Mouse (Mus musculus): ENCODE data around the gene Neurl1a. TPM values are rescaled to one million over a fixed set of nuclear protein-coding genes. Genes with fewer than 3 reads are reported as not detected.

Neurl1a gene
- polyA plus RNA-seq, 1 experiment, result 77.8 TPM

GRCm38 (mm10) chr19:47302191-47302852 lies 123.7 kb downstream of the Neurl1a start:
- DNase-seq, result no peak
- H3K27me3 ChIP-seq (ENCODE audit: control insufficient read depth, insufficient read depth, low read length), result no peaks in the 10 kb centered on the region
- H3K27ac ChIP-seq (ENCODE audit: insufficient read depth, low read length), result no peak overlapping the region
- H3K4me1 ChIP-seq (ENCODE audit: control insufficient read depth, insufficient read depth, low read length), result peaks cover 32% of the 10 kb centered on the region
- 69% methylated on average over 21 of the region's 21 CpGs for WGBS
- H3K4me3 ChIP-seq (replicated peaks; ENCODE audit: insufficient read depth, low read depth, low read length), result no peak overlapping the region
- TF ChIP-seq POLR2A (IDR thresholded peaks at IDR 0.05; ENCODE audit: borderline replicate concordance, insufficient read depth, low read length), result no peak
- no peak for TF ChIP-seq CTCF (IDR thresholded peaks at IDR 0.05; ENCODE audit: borderline replicate concordance, insufficient read depth, low read depth, low read length)

GRCm38 (mm10) chr19:47303128-47303527 lies 124.5 kb downstream of the Neurl1a start:
- TF ChIP-seq CTCF (IDR thresholded peaks at IDR 0.05; ENCODE audit: borderline replicate concordance, insufficient read depth, low read depth, low read length), result no peak
- no peak for TF ChIP-seq POLR2A (IDR thresholded peaks at IDR 0.05; ENCODE audit: borderline replicate concordance, insufficient read depth, low read length)
- Histone ChIP-seq H3K4me3 (replicated peaks; ENCODE audit: insufficient read depth, low read depth, low read length) (no peak overlapping the region), H3K27me3 (ENCODE audit: control insufficient read depth, insufficient read depth, low read length) (no peaks in the 10 kb centered on the region), H3K4me1 (ENCODE audit: control insufficient read depth, insufficient read depth, low read length) (peaks cover 32% of the 10 kb centered on the region), H3K27ac (ENCODE audit: insufficient read depth, low read length) (no peak overlapping the region)
- DNase-seq, result no peak
- WGBS, result 96% methylated on average over 10 of the region's 10 CpGs

DNA sequence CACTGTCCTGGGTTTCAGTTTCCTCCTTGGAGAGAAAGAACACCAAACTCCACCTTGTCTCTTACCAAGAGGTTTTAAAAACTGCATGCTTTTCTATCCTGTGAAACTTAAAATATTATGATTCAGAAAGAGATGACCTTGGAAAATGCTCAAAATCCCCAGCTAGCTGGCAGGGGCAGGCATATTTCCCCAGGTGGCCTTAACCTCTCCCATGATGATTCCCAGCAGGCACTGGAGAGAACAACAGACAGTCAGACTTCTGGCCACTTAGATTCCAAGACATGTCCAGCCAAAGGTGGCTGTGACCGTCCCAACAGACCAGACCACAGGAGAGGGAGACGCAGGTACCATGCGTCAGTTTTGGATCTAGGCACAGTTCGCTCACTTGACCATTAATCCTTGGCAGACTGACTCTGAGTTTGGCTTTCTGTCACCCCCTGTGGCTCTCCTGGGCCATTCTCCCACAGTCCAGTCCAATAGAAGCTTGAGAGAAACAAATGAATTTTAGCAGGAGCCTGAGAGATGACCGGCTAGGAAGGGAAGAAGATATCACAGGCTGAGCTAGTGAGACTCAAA lies 125.6 kb downstream of the Neurl1a start:
- 11% methylated on average over 5 of the region's 5 CpGs for WGBS
- DNase-seq, result peak; percentile 82 to 86
- H3K4me1 ChIP-seq (ENCODE audit: control insufficient read depth, insufficient read depth, low read length), result peaks cover 32% of the 10 kb centered on the region
- H3K27ac ChIP-seq (ENCODE audit: insufficient read depth, low read length), result no peak overlapping the region
- no peak overlapping the region for H3K4me3 ChIP-seq (replicated peaks; ENCODE audit: insufficient read depth, low read depth, low read length)
- H3K27me3 ChIP-seq (ENCODE audit: control insufficient read depth, insufficient read depth, low read length), result no peaks in the 10 kb centered on the region
- TF ChIP-seq POLR2A (IDR thresholded peaks at IDR 0.05; ENCODE audit: borderline replicate concordance, insufficient read depth, low read length) (no peak), CTCF (IDR thresholded peaks at IDR 0.05; ENCODE audit: borderline replicate concordance, insufficient read depth, low read depth, low read length) (no peak)

DNA sequence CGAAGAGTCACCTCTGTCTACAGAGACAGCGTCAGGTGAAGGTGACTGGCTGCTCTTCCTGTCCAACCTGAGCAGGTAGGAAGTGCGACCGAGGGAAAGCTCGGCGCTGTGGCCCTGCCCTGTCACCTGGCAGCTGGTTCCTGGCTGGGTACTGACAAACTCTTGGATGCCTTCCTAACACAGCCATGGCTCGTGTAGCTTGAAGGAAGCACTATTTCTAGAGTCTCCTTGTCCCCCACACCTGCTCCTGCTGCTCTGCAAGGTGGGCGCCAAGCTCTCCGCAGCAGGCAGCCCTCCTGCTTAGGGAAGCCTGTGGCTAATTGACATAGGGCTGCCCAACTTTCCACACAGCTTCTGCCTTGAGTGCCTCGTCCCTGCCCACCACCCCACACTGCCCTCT lies 126.8 kb downstream of the Neurl1a start:
- no peak overlapping the region for H3K4me3 ChIP-seq (replicated peaks; ENCODE audit: insufficient read depth, low read depth, low read length)
- 22% methylated on average over 10 of the region's 10 CpGs for WGBS
- H3K4me1 ChIP-seq (ENCODE audit: control insufficient read depth, insufficient read depth, low read length), result peaks cover 32% of the 10 kb centered on the region
- no peak overlapping the region for H3K27ac ChIP-seq (ENCODE audit: insufficient read depth, low read length)
- TF ChIP-seq CTCF (IDR thresholded peaks at IDR 0.05; ENCODE audit: borderline replicate concordance, insufficient read depth, low read depth, low read length) (no peak), POLR2A (IDR thresholded peaks at IDR 0.05; ENCODE audit: borderline replicate concordance, insufficient read depth, low read length) (no peak)
- no peaks in the 10 kb centered on the region for H3K27me3 ChIP-seq (ENCODE audit: control insufficient read depth, insufficient read depth, low read length)
- peak; percentile 61 to 75 for DNase-seq

GRCm38 (mm10) chr19:47306128-47306916 lies 127.7 kb downstream of the Neurl1a start:
- Histone ChIP-seq H3K27me3 (ENCODE audit: control insufficient read depth, insufficient read depth, low read length) (no peaks in the 10 kb centered on the region), H3K4me3 (replicated peaks; ENCODE audit: insufficient read depth, low read depth, low read length) (no peak overlapping the region), H3K4me1 (ENCODE audit: control insufficient read depth, insufficient read depth, low read length) (peaks cover 32% of the 10 kb centered on the region), H3K27ac (ENCODE audit: insufficient read depth, low read length) (no peak overlapping the region)
- DNase-seq, result no peak
- WGBS, result 95% methylated on average over 14 of the region's 14 CpGs
- no peak for TF ChIP-seq POLR2A (IDR thresholded peaks at IDR 0.05; ENCODE audit: borderline replicate concordance, insufficient read depth, low read length)
- TF ChIP-seq CTCF (IDR thresholded peaks at IDR 0.05; ENCODE audit: borderline replicate concordance, insufficient read depth, low read depth, low read length), result no peak

- Histone ChIP-seq H3K27ac (ENCODE audit: insufficient read depth, low read length) (no peak overlapping the region), H3K27me3 (ENCODE audit: control insufficient read depth, insufficient read depth, low read length) (no peaks in the 10 kb centered on the region), H3K4me1 (ENCODE audit: control insufficient read depth, insufficient read depth, low read length) (peaks cover 32% of the 10 kb centered on the region), H3K4me3 (replicated peaks; ENCODE audit: insufficient read depth, low read depth, low read length) (no peak overlapping the region)
- WGBS, result 99% methylated on average over 8 of the region's 8 CpGs
- TF ChIP-seq POLR2A (IDR thresholded peaks at IDR 0.05; ENCODE audit: borderline replicate concordance, insufficient read depth, low read length) (no peak), CTCF (IDR thresholded peaks at IDR 0.05; ENCODE audit: borderline replicate concordance, insufficient read depth, low read depth, low read length) (no peak)
- no peak for DNase-seq
Observed at GRCm38 (mm10) chr19:47306917-47307315, 128.3 kb downstream of the Neurl1a start.

Other genes with a start within 250 kb of the Neurl1a start
- gene Ina, start 164.1 kb upstream of the Neurl1a start, polyA plus RNA-seq (2012; rRNA removed), result 214 and 232 TPM in 2 replicates
- 48.9 and 49.3 TPM in 2 replicates for gene Nt5c2, start 163.7 kb upstream of the Neurl1a start, polyA plus RNA-seq (2012; rRNA removed)
- gene Pcgf6, start 127.9 kb upstream of the Neurl1a start, polyA plus RNA-seq (2012; rRNA removed), result 40.4 and 40.9 TPM in 2 replicates
- 5.1 and 5.2 TPM in 2 replicates for gene Taf5, start 111.1 kb upstream of the Neurl1a start, polyA plus RNA-seq (2012; rRNA removed)
- 977 and 998 TPM in 2 replicates for gene Usmg5, start 88.2 kb upstream of the Neurl1a start, polyA plus RNA-seq (2012; rRNA removed)
- 16.2 and 16.6 TPM in 2 replicates for gene Pdcd11, start 88.1 kb upstream of the Neurl1a start, polyA plus RNA-seq (2012; rRNA removed)
- 1.3 and 1.4 TPM in 2 replicates for gene Calhm2, start 40.5 kb upstream of the Neurl1a start, polyA plus RNA-seq (2012; rRNA removed)
- not detected in 2 replicates for gene Calhm1, start 34.6 kb upstream of the Neurl1a start, polyA plus RNA-seq (2012; rRNA removed)
- not detected in 2 replicates for gene Calhm3, start 21.1 kb upstream of the Neurl1a start, polyA plus RNA-seq (2012; rRNA removed)